Mouse (Mus musculus) liver, postnatal 0 days (tissue): Measurements from ENCODE around the gene Macrod2.

Source experiments
- CTCF ChIP-seq: sonication (generic); IDR thresholded peaks from 2 replicates; pipeline ENCODE4 v1.5.1; 2016; ENCODE audit warnings: antibody characterized with exemption, low read depth
- EP300 ChIP-seq: IDR thresholded peaks from 2 replicates; pipeline ENCODE4 v1.6.1; 2016; ENCODE audit warnings: antibody characterized with exemption, low read depth, mild to moderate bottlenecking

- TF ChIP-seq CTCF: no peak
- TF ChIP-seq EP300: no peak
Measured at GRCm38 (mm10) chr2:141514976-141515375, 1119.9 kb downstream of the Macrod2 start.
